Mouse (Mus musculus) adrenal gland, adult 8-10 months (tissue): ENCODE results near the gene Haghl. TPM values are rescaled to one million over a fixed set of nuclear protein-coding genes. Genes with fewer than 3 reads are reported as not detected.
"Not testable (repeated sequence)": the region's sequence is repeated elsewhere in the genome, so short reads cannot be mapped to it uniquely, and the experiment has no call there.

Experiments
- DNase-seq: peaks from one replicate; pipeline ENCODE4 v3.0.0; 2022
- total RNA-seq, 4 experiments: library from RNA; stranded (reverse); gene quantifications; 2 replicates each; pipeline ENCODE4 v1.2.4; 2022

Gene Haghl
- total RNA-seq, 4 experiments from 2014 or later, result 21.4 to 67.2 (median 55.9) TPM

DNA sequence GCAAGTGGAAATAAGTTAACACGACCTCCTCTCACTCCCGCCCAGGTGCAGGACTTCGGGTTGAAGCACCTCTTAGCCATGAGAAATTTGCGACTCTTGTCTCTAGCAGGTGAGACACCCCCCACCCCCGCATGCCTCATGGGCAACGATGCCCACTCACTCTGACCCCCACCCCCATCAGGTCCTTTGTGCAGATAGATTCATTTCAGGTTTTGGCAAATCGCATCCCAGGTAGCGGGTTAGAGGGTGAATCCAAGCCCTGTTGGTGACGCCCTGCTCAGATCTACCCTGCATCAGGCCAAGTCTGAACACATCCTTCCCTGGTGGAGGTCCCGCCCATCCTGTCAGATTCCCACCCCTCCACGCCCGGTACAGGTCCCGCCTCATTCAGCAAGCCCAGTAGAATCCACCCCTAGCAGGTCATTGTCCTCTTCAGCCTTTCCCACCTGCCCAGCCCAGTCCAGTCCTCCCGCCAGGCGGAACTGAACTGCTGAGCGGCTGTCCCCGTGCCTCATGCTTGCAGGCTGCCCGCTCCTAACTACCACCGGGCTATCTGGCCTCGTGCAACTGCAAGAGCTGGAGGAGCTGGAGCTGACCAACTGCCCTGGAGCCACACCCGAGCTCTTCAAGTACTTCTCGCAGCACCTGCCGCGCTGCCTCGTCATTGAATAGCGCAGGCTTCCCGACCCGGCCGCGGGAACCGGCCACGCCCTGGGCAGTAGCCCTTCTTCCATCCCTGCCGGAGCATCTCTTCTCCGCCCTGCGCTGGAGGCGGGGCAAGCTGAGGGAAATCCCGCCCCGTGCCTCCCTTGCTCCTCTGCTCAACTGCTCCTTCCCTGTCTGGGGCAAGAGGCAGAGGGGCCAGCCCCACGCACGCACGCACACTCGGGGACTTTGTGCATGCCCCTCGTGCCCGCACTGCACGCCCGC is 33.6 kb upstream of the Haghl start:
- no peak for DNase-seq

DNA sequence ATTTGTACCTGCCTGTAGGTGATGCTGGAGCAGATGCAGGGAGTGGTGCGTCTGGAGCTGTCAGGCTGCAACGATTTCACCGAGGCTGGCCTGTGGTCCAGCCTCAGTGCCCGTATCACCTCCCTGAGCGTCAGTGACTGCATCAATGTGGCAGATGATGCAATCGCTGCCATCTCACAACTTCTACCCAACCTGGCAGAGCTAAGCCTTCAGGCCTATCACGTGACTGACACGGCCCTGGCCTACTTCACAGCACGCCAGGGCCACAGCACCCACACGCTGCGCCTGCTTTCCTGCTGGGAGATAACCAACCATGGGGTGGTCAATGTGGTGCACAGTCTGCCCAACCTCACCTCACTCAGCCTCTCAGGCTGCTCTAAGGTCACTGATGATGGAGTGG is 32.2 kb upstream of the Haghl start:
- DNase-seq, result no peak

DNA sequence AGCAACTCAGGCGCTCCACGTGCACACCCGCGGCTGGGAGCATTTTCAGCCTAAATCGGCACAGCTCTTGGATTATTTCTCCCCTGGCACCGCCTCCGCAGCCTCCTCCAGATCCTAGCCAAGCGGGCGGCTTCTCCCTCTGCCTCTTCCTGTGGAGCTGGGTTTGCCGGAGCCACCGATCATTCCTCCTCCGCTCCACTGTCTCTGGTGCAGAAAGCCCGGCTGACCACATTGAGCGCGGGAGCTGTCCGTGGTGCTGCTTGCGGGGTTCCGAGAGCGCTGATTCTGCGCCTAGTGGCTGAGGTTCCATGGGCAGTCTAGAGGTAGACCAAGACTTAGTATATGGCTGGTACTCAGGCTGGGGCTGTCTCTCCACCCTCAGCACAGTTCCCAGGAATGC is 28.0 kb upstream of the Haghl start:
- DNase-seq, result peak; percentile 70

DNA sequence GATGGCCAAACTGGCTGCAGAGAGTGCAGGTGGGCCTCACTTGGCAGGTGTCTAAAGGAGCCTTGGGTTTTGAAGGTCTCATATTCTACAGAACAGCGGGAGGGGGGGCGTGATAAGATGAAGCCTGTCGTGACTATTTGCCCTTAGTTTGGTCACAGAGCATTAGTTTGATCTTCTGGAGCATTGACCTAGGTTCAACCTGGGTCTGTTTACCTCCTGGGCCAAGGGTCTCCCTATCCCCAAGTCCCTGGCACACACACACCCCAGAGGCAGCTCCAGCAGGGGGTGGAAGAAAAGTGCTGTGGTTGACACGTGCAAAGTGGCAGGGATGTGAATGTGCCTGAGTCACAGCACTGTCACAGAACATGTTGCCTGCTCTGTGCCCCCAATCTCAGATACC is 25.4 kb upstream of the Haghl start:
- DNase-seq, result no peak

DNA sequence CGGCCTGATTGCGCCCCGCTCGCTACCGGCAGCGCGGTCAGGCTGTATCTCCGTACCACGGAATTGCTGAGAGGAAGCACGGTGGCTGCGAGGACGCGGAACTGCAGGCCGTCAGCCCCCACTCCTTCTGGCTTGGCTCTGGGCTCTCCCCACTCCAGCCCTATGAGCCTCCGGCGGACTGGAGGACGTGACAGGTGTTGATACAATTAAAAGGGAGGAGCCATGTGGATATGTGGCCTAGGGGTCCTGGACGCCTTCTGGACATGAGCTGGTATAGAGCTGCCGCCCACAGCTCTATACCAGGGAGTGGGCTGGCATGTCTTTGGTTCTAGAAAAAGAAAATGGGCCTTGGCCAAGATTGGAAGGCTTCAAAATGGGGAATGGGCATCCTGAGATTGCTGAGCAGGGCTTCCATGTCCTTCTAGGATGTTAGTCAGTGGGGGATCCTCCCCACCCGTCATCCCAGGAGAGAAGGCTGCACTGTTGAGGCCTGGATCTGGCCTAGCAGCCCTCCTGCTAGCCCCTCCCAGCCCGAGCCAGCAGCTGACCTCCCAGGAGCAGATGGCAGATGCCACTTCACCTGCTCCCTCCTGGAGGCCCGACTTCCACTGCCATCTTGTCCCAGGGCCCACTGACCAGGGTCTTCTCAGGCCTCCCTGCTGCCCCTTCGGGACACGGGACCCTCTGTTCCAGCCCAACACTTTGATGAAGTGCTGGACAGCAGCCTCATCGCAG is 24.3 kb upstream of the Haghl start:
- DNase-seq, result no peak

DNA sequence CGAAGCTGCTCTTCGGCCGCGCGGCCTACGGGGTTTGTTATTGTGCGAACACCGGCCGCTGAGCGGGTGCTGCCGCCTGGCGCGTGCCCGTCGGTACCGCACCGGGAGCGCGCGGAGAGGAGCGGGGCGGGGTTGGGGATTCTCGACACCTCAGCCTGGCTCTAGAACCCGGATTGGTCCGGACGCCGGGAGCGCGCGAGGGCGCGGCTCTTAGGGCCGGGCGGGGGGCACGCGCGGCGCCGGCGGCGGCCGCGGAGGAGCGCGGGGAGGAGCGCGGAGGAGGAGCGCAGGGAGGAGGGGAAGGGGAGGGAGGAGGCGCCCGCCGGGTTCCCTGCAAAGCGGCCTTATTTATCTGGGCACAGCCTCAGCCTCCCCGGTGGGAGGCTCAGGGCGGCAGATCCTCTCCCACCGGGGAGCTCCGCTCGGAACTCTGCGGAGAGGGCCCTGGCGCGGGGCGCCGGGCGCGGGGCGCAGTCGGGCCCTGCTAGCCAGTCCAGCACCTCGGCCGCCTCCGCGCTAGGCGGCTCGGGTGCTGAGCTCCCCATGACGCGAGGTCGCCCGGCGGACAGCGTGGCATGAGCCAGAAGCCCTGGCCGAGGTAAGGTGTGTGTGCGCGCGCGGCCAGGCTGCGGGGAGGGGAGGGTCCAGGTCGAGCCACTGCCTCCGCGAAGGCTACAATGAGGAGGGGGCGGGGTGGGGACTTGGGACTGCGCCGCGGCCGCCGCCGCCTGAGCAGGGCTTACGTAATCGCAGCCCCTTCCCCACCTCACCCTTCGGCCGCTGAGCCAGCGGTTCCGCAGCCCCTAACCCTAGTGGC is 23.5 kb upstream of the Haghl start, which contains the start of gene Fbxl16:
Gene Fbxl16 (plus strand): TSS at position 297 of the 817 bp plus-strand sequence.
- DNase-seq, result peak; percentile 83

DNA sequence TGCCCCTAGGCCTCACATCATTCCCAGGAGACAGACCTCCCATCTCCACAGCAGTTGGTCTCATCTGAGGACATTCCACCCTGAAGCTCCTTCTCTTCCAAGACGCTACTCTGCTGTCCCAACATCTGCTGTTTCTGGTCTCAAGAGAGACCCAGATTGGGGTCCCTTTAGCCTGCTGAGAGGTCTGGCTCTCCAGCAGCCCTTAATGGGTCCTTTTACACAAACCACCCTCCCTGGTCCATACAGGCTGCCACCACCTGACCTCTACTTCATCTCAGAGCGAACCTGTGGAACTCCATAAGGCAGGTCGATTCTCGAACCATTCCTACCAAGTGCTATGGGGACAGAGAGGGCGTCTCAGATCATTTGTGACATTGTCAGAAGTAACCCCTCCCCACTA is 22.6 kb upstream of the Haghl start:
- DNase-seq, result no peak

DNA sequence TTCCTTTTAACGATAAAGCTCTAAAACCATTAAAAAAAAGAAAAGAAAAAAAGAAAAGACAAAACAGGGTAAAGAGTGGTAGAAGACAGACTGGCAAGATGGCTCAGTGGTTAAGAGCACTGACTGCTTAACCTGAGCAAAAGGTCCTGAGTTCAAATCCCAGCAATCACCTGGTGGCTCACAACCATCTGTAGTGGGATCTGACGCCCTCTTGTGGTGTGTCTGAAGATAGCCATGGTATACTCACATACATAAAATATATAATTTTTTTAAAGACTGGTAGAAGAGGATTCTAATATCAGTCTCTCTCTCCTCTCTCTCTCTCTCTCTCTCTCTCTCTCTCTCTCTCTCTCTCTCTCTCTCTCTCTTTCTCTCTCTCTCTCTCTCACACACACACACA is 22.0 kb upstream of the Haghl start:
- DNase-seq, result not testable (repeated sequence)

DNA sequence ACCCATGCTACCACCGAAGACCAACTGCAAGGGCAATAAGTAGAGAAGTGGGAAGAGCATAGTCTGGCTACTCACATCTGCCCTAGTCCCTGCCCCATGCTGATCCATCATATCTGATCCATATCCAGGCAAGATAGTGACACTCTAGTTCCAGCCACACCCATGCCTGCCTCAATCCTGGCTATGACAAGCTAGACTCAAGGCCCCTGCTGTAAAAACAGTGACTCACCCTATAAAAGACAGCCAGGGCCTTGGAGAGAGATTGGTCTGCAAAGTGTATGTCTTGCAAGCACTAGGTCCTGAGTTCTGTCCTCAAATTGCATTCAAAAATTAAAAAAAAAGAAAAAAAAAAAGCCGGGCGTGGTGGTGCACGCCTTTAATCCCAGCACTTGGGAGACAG is 21.0 kb upstream of the Haghl start:
- DNase-seq, result no peak

DNA sequence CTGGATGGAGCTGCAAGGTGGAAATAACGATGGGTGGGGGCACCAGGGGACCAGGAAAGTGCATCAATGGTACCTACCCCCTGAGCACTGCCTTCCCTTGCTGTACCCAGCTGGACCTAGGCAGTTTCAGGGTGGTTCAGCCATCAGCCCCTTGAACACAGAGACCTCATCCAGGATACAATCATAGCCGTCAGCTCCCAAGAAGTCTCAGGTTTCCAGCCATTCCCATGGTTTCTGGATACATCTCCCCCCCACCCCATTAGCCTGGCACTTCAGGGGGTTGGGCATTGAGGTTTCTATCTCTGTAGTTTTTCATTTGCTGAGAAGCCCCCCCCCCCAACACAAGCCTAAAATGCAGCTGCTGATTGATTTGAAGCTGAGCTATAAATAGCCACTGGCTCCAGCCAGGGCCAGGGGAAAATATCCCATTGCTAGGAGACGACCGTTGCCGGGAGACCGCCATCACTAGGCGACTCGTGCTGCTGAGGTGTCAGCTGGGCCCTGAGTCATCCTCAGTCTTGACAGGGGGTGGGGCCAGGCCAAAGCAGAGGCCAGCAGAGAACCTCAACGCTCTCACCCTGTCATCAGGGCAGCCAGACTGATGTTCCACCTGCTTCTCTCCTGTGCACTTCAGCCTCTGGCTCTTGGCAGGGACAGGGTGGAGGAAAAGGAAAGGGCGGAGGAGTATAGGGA is 17.5 kb upstream of the Haghl start:
- DNase-seq, result peak; percentile 85

DNA sequence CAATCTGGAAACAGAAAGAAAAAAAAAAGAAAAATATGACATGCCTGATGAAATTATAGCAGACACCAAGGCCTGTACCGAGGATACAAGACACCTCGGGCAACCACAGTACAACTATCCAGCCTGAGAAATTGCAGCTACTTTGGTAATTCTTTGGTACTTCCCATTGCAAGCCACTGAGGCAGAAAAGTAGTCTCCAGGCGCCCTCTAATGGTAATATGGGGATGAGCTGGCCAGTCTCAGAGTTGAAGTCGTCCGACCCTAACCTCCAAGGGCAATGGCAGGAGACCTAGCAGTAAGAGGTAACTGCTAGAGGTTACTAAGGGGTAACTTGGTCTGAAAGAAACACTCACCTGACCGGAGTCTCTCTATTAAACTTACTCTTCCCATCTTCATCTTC is 15.6 kb upstream of the Haghl start:
- no peak for DNase-seq

DNA sequence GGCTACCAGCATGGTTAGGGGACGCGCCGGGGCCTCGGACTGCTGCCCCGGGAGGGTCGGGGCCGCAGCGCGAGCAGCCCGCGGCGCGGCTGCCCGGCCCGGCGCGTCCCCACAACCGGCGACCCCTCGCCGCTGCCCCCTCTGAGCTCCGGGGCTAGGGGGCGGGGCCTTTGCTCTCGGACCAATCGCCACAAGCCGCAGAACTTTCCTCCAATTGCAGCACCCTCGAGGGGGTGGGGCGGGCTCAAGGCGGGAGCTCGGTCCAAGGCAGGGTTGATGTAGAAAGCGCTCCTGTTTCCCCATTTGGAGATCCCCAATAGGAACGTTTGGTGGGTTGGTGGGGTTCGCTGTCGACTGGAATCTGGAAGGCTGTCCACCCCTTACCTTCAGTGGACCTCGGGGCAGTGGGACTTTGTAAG is 11.5 kb upstream of the Haghl start, which contains the start of gene Metrn:
Gene Metrn (minus strand): TSS at position 186 of the 419 bp plus-strand sequence.
- peak; percentile 82 for DNase-seq

DNA sequence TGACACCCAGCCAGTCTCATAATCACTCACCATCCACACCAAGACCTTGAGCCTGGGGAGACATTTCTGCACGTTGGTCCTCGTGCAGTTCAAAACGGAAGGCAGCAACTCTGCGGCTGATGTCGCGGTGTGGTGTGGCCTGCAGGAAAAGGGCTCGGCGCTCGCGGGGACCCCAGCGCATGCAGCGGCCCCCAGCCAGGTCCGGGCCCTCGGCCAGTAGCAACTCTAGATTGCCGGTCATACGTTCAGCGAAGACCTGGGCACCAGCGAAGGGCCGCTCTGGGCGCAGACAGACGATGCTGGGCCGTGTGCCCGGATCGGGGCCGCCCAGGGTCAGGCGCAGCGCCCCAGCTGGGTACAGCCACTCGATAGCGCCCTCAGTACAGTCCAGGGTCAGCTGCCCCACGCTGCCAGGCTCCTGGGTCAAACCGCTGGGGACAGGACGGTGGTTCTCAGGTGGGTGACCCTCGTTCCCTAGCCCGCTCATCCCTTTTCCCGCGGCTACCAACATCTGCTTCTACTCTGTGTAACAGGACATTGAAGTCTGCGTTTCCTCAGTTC is 10.8 kb upstream of the Haghl start:
- no peak for DNase-seq

DNA sequence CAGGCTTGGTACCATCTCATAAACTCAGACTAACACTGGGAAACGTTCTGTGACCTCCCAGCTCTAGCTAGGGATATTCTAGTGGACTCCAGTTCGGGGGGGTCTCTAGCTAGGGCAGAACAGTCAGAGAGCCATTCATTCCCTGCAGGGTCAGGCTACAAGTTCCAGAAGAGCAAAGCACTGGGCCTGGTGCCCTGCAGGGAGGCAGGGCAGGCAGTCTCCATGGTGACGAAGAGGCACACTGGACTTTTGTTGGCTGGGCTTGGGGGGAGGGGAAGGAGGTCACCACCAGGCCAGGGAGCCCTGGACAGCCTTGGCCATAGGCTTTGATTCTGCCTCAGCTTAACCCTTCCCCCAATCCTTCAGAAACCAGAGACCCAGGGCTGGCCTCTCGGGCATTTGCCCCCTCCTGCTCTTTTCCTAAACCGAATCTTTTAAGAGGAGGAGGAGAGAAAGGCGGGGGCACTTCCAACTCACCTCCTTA is 10.2 kb upstream of the Haghl start, which contains the start of gene AC134908.4:
Gene AC134908.4 (minus strand): TSS at position 51 of the 484 bp plus-strand sequence.
- no peak for DNase-seq

DNA sequence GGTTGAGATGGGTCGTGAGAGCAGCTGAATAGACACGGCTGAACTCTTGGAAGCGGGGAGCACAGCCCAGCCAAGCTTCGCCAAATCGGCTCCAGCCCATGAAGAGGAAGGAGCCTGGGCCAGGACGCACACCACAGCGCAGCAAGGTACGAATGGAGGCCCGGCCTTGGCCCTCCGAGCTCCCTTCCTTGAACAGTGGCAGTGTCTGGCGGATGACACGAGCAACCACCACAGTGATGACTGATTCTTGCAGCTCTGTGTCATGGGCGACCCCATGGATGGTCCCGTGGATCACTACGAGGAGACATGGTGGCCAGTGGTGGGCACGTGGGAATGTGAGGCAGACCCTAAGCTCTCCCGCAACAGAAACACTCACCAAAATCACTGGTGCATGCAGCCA is 9.5 kb upstream of the Haghl start:
- no peak for DNase-seq

DNA sequence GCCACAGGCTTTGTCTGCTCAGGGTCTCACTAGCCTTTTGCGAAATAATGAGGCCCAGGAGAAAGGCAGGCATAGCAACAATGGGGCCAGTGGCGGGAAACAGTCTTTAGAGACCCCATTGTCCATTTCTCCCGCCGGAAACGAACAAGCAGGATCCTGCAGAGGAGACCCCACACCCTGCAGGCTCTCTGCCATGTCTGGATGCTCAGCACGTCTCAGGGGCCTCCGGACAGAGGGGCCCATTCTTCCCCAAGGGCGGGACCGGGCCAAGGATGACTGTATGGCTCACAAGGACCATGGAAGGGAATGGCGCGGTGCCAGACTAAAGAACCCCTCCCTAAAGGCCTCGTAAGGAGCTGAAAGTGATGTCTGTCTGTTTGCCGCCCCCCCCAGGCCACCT is 8.7 kb upstream of the Haghl start:
- no peak for DNase-seq

DNA sequence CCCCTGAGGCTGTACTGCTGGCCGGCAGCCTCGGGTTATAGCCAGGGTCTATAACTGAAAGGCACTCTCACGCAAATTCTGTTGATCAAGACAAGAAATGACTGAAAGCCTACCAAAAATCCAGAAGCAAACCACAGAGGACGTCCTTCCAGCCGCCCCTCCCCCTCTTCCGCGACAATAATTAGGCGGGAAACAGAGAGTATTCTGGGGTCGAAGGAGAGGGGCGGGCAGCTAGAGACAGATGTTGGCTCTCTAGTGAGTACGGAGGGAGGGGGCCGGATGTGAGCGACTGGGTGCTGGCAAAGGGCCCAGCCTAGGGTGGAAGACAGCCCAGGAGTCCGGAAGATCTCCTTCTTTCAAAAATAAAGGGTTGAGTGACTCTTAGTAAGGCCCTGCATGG is 7.1 kb upstream of the Haghl start, which contains the start of gene Fam173a:
Gene Fam173a (minus strand): TSS at position 287 of the 400 bp plus-strand sequence.
- no peak for DNase-seq

DNA sequence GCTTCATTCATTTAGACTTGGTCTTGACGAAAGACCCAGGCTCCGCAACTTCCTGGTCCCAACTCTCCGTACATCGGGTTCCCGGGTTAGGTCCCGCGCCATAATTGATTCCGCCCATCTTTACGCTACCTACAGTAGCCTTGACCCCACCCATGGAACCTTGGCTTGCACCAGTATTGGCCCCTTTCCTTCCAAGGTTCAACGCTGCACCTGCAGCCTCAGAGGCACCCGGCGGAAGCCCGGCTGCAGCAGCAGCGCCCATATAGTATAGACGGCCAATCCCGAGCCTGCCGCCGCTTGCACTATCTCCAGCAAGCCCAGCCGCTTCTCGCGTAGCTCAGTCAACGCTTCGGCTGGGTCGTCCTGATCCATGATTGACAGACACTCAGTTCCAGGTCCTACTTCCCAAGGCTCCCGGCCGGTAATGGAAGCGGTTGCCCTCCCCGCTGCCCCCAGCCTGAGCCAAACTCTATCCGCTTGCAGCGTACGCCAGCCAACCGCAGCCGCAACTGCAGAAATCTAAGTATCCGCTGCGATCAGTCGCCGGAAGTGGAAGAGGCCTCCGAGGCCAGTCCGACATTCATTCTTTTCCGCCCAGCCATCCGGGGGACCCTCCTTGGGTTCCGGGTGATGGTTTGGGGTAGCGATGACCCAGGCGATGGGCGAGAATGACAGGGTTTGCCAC is 6.5 kb upstream of the Haghl start:
- no peak for DNase-seq

DNA sequence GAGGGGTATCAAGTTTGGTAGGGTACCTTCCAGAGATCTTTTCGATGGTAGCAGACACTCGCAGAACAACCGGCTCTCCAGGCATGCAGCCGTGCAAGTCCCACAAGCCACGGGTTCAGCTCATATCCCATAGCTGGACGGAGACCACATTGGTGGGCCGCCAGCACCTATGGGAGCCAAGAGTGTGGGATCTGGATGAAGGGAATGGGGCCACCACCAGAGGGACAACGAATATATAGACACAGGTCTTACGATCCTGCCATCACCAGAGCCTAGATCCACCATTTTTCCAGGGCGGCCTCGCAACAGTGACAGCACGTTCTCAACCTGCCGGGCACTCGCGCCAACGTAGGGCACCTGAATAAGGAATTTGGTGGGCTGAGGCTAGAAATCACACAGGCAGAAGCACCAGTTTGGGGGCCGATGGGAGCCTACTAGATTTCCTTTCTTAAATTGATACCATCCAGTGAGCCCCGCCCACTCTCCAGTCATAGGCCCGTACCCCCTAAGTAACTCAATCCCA is 5.9 kb upstream of the Haghl start:
- DNase-seq, result no peak

DNA sequence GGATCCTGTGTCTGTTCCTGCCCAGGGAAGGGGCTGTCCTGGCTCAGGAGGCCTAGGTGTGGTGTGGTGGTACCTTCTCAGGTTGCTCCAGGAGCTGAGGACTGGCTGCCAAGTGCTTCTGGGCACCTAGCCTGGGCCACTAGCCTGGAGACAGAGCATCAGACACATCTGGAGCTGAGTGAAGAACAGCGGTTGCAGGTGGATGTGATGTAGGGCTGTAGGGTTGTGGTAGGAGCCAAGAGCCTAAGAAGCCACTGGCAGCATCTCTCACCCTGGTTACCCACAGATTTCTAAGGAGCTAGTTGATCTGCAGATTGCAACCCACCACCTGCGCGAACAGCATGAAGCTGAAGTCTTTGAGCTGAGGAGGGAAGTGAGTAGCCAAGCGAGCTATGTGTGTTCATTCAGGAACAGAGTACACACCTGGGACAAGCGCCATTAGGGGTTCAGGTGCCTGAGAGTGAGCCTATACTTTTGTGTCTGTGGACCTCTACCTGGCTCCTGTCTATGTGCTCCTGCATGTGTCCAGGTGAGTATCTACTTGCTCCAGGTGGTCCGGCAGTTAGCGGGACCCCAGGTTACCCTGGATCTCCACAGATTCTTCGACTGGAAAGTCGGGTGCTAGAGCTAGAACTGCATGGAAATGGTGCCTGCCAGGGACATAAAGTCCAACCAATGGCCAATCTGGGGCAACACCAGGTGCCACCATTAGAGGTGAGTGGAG is 1.5 kb upstream of the Haghl start:
- DNase-seq, result no peak
